Mouse (Mus musculus) midbrain, embryonic 12.5 days (tissue): ENCODE data around the gene Gm28036. TPM values are rescaled to one million over a fixed set of nuclear protein-coding genes. Genes with fewer than 3 reads are reported as not detected.
"Not testable (repeated sequence)": the region's sequence is repeated elsewhere in the genome, so short reads cannot be mapped to it uniquely, and the experiment has no call there.

Experiments
- ATAC-seq: fragments of 200-750 bp; cut with Nextera tagmentation; 2 replicates; pipeline ENCODE4 v1.8.0; 2017; ENCODE audit warnings: low read depth, moderate TSS enrichment, moderate library complexity; ENCODE audit not compliant: low FRiP score
- H3K27ac ChIP-seq: fragments of 300-500 bp; sonication (generic); replicated peaks from 2 replicates; pipeline ENCODE4 v1.5.1; 2016; ENCODE audit warnings: mild to moderate bottlenecking
- H3K27me3 ChIP-seq: fragments of 300-500 bp; sonication (generic); 2 replicates; pipeline ENCODE4 v1.6.1; 2016; ENCODE audit warnings: mild to moderate bottlenecking
- H3K36me3 ChIP-seq: fragments of 300-500 bp; sonication (generic); 2 replicates; pipeline ENCODE4 v1.6.1; 2016
- H3K4me1 ChIP-seq: fragments of 300-500 bp; sonication (generic); 2 replicates; pipeline ENCODE4 v1.6.1; 2016
- H3K4me2 ChIP-seq: fragments of 300-500 bp; sonication (generic); replicated peaks from 2 replicates; pipeline ENCODE4 v1.6.1; 2016; ENCODE audit warnings: mild to moderate bottlenecking, moderate library complexity
- H3K4me3 ChIP-seq: fragments of 300-500 bp; sonication (generic); 2 replicates; pipeline ENCODE4 v1.5.1; 2016; ENCODE audit warnings: mild to moderate bottlenecking
- H3K9ac ChIP-seq: fragments of 300-500 bp; sonication (generic); replicated peaks from 2 replicates; pipeline ENCODE4 v1.6.1; 2016; ENCODE audit warnings: mild to moderate bottlenecking, moderate library complexity
- H3K9me3 ChIP-seq: fragments of 300-500 bp; sonication (generic); 2 replicates; pipeline ENCODE4 v1.6.1; 2016; ENCODE audit warnings: mild to moderate bottlenecking
- WGBS: fragments of 180-500 bp; shearing (Covaris S2); methylation state at CpG from one replicate; pipeline ENCODE4 v1.1.7; 2016; 5-methylcytosine and 5-hydroxymethylcytosine counted together
- polyA plus RNA-seq: library from polyadenylated mRNA; unstranded; fragments of >200 nt; fragmentation: Nextera tagmentation; extraction: Ambion mirVana; gene quantifications from 2 replicates; pipeline ENCODE4 v1.2.1, GENCODE M21; 2016

The Gm28036 gene
- polyA plus RNA-seq, 1 experiment from 2014 or later, result 24.0 TPM

- Histone ChIP-seq H3K4me1 (no peaks in the 10 kb centered on the region), H3K4me2 (no peak overlapping the region), H3K36me3 (peaks cover 11% of the 10 kb centered on the region; the same call in 1 of the 2 replicates), H3K27me3 (no peaks in the 10 kb centered on the region), H3K27ac (no peak overlapping the region), H3K9me3 (no peaks in the 10 kb centered on the region), H3K4me3 (no peak overlapping the region), H3K9ac (no peak overlapping the region)
- no peak for ATAC-seq
- 89% methylated on average over 5 of the region's 5 CpGs for WGBS
Observed at GRCm38 (mm10) chr2:156134161-156134560, 7.3 kb upstream of the Gm28036 start.

DNA sequence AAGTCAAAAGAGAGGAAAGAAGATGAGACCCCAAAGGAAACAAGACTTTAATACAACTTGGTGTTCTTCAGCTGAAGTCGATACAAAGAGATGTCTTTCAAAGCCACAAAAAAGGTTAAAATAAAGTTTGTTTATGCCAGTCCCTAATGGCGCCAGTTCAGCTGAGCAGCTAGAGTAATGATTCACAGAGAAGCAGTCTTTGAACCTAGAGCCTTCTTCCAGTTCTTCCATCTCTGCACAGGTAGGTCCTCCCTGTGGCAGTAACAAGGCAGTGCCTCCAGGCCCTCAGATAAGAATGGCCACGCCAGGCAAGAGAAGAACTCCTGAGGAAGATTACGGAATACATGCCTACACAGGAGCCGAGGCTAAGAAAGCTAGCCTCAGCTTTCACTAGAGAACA lies 3.2 kb downstream of the Gm28036 start:
- Histone ChIP-seq H3K9me3 (no peaks in the 10 kb centered on the region), H3K36me3 (peaks cover 11% of the 10 kb centered on the region), H3K4me2 (no peak overlapping the region), H3K27me3 (no peaks in the 10 kb centered on the region), H3K27ac (no peak overlapping the region), H3K9ac (no peak overlapping the region), H3K4me1 (no peaks in the 10 kb centered on the region), H3K4me3 (no peak overlapping the region)
- no peak for ATAC-seq
- WGBS, result 93% methylated on average over 5 of the region's 5 CpGs

DNA sequence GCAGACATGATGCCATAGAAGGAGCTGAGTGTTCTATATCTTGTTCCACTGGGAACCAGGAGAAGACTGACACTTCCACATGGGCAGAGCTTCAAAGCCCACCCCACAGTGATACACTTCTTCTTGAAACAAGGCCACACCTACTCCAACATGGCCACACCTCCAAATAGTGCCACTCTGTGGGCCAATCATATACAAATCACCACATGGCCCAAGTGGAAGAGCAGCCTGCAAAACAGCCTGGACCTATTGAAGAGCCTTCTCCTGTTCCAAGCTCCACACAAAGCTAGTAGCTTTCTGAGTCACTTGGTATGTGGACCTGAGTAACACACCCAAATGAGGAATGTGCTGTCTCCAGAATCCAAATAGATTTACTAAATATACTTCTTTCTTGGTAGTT lies 7.3 kb downstream of the Gm28036 start:
- no peak for ATAC-seq
- Histone ChIP-seq H3K27me3 (no peaks in the 10 kb centered on the region), H3K4me3 (no peak overlapping the region), H3K27ac (no peak overlapping the region), H3K9ac (no peak overlapping the region), H3K36me3 (peaks cover 11% of the 10 kb centered on the region), H3K4me2 (no peak overlapping the region), H3K9me3 (no peaks in the 10 kb centered on the region), H3K4me1 (no peaks in the 10 kb centered on the region)

DNA sequence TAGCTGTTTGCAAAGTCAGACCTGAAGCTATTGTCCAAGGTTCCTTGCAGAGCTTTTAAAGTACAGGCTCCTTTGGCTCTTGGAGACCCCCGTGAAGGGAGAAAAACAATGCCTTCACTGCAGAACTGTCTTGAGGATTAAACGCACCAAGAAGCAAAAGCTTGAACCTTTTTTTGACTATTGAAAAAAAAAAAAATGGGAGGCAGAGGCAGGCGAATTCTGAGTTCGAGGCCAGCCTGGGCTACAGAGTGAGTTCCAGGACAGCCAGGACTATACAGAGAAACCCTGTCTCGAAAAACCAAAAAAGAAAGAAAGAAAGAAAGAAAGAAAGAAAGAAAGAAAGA lies 14.8 kb downstream of the Gm28036 start:
- not testable (repeated sequence) for H3K9me3 ChIP-seq, H3K27me3 ChIP-seq, H3K36me3 ChIP-seq, ATAC-seq
- peaks cover 11% of the 10 kb centered on the region for H3K4me1 ChIP-seq
- 19% methylated on average over 5 of the region's 5 CpGs for WGBS
- H3K27ac ChIP-seq, result peak overlapping the region; percentile 81
- H3K4me2 ChIP-seq, result peak overlapping the region; percentile 53
- peak overlapping the region; percentile 96 for H3K4me3 ChIP-seq
- H3K9ac ChIP-seq, result peak overlapping the region; percentile 96

GRCm38 (mm10) chr2:156111358-156112079 lies 15.4 kb downstream of the Gm28036 start, which contains the start of the genes Cpne1 and Rbm12:
Gene Cpne1, minus strand, starts transcription at chr2:156111965.
Gene Rbm12, minus strand, starts transcription at chr2:156111978.
- H3K4me3 ChIP-seq, result peak within 1 kb of the TSS; percentile 96
- peak within 1 kb of the TSS; percentile 81 for H3K27ac ChIP-seq
- H3K4me2 ChIP-seq, result peak within 1 kb of the TSS; percentile 66
- under 1% methylated on average over 67 of the region's 74 CpGs for WGBS
- no peaks in the 10 kb centered on the region for H3K27me3 ChIP-seq
- ATAC-seq, result peak; percentile 93
- 0 out of 2 replicates have a peak, but pooled peaks cover 4% of the 10 kb centered on the region for H3K36me3 ChIP-seq
- peak within 1 kb of the TSS; percentile 96 for H3K9ac ChIP-seq
- no peaks in the 10 kb centered on the region for H3K9me3 ChIP-seq
- H3K4me1 ChIP-seq, result peaks cover 14% of the 10 kb centered on the region

GRCm38 (mm10) chr2:156110627-156111357 lies 16.1 kb downstream of the Gm28036 start:
- Histone ChIP-seq H3K4me2 (peak overlapping the region; percentile 66), H3K4me3 (peak overlapping the region; percentile 96), H3K27ac (peak overlapping the region; percentile 81), H3K36me3 (peaks cover 7% of the 10 kb centered on the region; the same call in 1 of the 2 replicates), H3K9ac (peak overlapping the region; percentile 96), H3K4me1 (peaks cover 15% of the 10 kb centered on the region), H3K27me3 (no peaks in the 10 kb centered on the region), H3K9me3 (no peaks in the 10 kb centered on the region)
- ATAC-seq, result peak; percentile 69
- WGBS, result under 1% methylated on average over 16 of the region's 16 CpGs

DNA sequence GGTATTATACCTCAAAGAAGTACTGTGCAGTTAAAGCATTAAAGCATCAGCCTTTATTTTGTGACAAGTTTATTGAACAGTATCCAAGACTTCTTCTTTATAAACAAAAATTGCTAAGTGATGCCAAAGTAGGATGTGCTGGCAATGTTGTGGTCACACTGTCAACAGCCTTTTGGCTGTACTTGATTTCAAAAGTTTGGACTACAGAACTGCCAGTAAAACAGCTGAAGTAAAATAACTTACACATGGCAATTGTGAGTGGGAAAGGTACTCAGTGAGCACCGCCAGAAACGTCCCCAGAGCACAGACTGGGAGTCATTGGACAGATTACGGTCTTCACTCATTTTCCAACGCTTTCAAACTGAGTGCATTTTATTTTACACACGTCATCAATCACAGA lies 35.0 kb downstream of the Gm28036 start:
- Histone ChIP-seq H3K9me3 (no peaks in the 10 kb centered on the region), H3K27ac (no peak overlapping the region), H3K36me3 (peaks cover 23% of the 10 kb centered on the region), H3K4me3 (no peak overlapping the region), H3K27me3 (no peaks in the 10 kb centered on the region), H3K9ac (no peak overlapping the region), H3K4me1 (peaks cover 19% of the 10 kb centered on the region), H3K4me2 (no peak overlapping the region)
- no peak for ATAC-seq
- 94% methylated on average over 5 of the region's 5 CpGs for WGBS

- H3K27ac ChIP-seq, result peak overlapping the region; percentile 58
- H3K36me3 ChIP-seq, result 0 out of 2 replicates have a peak, but pooled peaks cover 2% of the 10 kb centered on the region
- peaks cover 19% of the 10 kb centered on the region for H3K4me1 ChIP-seq
- ATAC-seq, result peak; percentile 65
- H3K9ac ChIP-seq, result no peak overlapping the region
- WGBS, result 54% methylated on average over 1 of the region's 1 CpGs
- H3K9me3 ChIP-seq, result no peaks in the 10 kb centered on the region
- no peaks in the 10 kb centered on the region for H3K27me3 ChIP-seq
- H3K4me3 ChIP-seq, result no peak overlapping the region
- no peak overlapping the region for H3K4me2 ChIP-seq
Observed at GRCm38 (mm10) chr2:156089799-156090198, 37.1 kb downstream of the Gm28036 start.

GRCm38 (mm10) chr2:156087391-156088110 lies 39.3 kb downstream of the Gm28036 start:
- no peak for ATAC-seq
- no peak overlapping the region for H3K4me3 ChIP-seq
- H3K4me2 ChIP-seq, result no peak overlapping the region
- H3K4me1 ChIP-seq, result peaks cover 19% of the 10 kb centered on the region
- no peak overlapping the region for H3K9ac ChIP-seq
- H3K27me3 ChIP-seq, result no peaks in the 10 kb centered on the region
- H3K9me3 ChIP-seq, result no peaks in the 10 kb centered on the region
- H3K36me3 ChIP-seq, result no peaks in the 10 kb centered on the region
- H3K27ac ChIP-seq, result no peak overlapping the region
- 91% methylated on average over 7 of the region's 7 CpGs for WGBS

GRCm38 (mm10) chr2:156084541-156084940 lies 42.4 kb downstream of the Gm28036 start:
- no peak for ATAC-seq
- Histone ChIP-seq H3K4me3 (no peak overlapping the region), H3K36me3 (peaks cover 1% of the 10 kb centered on the region; the same call in 1 of the 2 replicates), H3K9me3 (no peaks in the 10 kb centered on the region), H3K27me3 (no peaks in the 10 kb centered on the region), H3K4me2 (no peak overlapping the region), H3K9ac (no peak overlapping the region), H3K4me1 (peaks cover 6% of the 10 kb centered on the region), H3K27ac (no peak overlapping the region)
- 92% methylated on average over 3 of the region's 3 CpGs for WGBS

- no peak for ATAC-seq
- no peaks in the 10 kb centered on the region for H3K27me3 ChIP-seq
- no peak overlapping the region for H3K27ac ChIP-seq
- 0 out of 2 replicates have a peak, but pooled peaks cover 2% of the 10 kb centered on the region for H3K4me1 ChIP-seq
- no peak overlapping the region for H3K4me3 ChIP-seq
- no peak overlapping the region for H3K4me2 ChIP-seq
- no peak overlapping the region for H3K9ac ChIP-seq
- WGBS, result 93% methylated on average over 7 of the region's 7 CpGs
- H3K9me3 ChIP-seq, result no peaks in the 10 kb centered on the region
- H3K36me3 ChIP-seq, result peaks cover 43% of the 10 kb centered on the region
Observed at GRCm38 (mm10) chr2:156080391-156080790, 46.5 kb downstream of the Gm28036 start.

DNA sequence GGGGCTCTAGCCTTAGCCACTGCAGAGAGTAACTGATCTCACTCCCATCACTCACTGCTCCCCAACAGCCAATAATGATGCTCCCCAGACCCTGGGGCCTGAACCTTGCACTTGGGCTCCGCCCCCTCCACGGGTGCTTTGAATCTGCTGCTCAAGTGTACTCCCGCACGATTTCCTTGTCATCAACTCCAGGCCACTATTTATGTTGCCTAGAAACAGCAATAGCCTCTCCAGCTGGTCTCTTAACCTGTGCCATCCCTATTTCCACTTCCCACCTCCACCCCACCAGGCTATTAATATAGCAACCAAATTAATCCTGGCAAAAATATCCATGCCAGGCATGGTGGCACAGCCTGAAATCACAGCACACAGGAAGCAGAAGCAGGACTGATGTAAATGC lies 47.2 kb downstream of the Gm28036 start:
- Histone ChIP-seq H3K4me1 (0 out of 2 replicates have a peak, but pooled peaks cover 2% of the 10 kb centered on the region), H3K9me3 (no peaks in the 10 kb centered on the region), H3K9ac (no peak overlapping the region), H3K4me3 (no peak overlapping the region), H3K27me3 (no peaks in the 10 kb centered on the region), H3K27ac (no peak overlapping the region), H3K4me2 (no peak overlapping the region), H3K36me3 (peaks cover 50% of the 10 kb centered on the region)
- 71% methylated on average over 4 of the region's 4 CpGs for WGBS
- no peak for ATAC-seq
